Mouse (Mus musculus) activated CD4-positive, CD25-positive, alpha-beta regulatory T cell, adult 4 months (primary cell): ENCODE results near the gene Lamp5. TPM values are rescaled to one million over a fixed set of nuclear protein-coding genes. Genes with fewer than 3 reads are reported as not detected.

Experiments used
- ATAC-seq: one replicate; pipeline ENCODE4 v1.8.0; 2017
- polyA plus RNA-seq, 2 experiments: library from polyadenylated mRNA; unstranded; fragments of 100-300 nt; shearing (Covaris generic); gene quantifications; one replicate each; pipeline ENCODE4 v1.2.1; 2017

Lamp5 gene
- polyA plus RNA-seq = not detected

DNA sequence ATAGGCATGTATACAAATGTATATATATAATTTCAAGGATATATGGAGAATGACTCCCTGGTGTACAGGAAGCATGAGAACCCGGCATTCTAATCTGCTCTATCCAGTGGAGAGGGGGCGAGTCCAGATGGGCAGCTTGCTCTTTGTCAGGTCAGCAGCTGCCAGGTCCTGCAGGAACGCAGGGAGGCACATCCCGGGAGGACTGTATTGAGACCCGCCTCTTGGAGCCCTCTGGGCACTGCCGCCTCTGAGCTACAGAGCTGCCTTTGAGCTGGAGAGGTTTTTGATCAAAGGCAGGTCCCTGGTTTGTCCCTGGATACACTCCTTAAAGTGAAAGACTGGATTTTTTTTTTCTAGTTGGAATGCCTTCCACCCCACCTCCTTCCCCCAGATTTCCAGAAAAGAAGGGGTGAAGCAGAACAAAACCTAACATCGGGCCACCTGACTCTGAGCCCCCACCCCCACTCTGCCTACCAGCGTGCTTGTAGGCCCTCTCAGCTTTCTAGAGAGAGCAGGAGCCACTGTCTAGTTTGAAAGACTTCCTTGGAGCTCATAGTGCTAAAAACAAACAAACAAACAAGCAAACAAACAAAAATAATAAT, at the start of gene Lamp5:
TSS of gene Lamp5 (plus strand) at position 552 of the 602 bp plus-strand sequence.
- ATAC-seq = no peak

DNA sequence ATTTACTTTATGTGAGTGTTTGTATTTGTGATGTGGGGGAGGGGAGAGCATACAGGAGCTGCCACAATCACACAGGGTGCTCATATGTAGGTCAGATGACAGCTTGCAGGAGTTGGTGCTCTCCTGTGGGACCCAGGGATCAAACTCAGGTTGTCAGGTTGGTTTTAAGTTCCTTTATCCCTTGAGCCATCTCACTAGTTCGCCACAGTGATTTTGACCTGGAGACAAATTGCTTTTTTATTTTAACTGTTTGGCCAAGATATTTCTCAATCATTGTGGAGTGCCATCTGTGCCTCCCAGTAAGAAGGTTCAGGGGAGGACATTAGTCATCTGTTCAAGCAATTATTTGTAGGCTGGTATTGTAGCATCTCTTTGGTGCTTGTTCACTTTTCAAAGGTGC, 48.2 kb upstream of the Lamp5 start:
- ATAC-seq = no peak

DNA sequence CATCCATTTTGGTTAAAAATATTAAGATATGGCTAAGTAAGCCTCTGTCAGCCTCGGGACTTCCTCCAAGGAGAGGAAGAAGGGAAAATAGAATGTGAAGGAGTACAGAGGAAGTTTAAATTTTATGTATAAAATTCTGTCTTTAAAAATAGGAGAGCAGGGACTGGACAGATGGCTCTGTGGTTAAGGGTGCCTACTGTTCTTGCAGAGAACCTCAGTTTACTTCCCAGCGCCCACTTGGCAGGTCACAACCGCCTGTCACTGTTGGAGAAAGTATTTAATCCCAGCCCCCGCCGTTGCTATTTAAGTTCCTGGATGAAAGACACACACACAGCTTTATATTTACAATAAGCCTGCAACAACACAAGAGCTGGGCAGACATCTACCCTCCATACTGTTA, 45.8 kb upstream of the Lamp5 start:
- ATAC-seq = no peak

DNA sequence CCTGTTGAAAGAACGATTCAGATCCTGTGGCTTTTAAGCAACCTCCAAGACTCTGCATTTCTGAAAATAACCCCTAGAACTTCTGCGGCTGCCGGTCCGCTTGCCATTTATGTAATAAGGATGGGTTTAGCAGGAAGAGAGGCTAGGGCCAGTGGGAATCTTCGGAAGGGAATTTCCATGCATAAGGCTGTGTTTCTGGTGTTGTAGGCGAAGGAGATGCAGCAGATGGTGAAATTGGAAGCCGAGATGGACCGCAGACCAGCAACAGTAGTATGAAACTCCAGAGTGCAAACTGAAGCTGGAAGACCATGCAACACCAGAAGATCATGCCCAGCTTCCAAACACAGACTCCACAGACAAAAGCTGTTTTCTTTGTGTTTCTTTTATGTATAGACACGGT, 39.3 kb upstream of the Lamp5 start:
- no peak for ATAC-seq

DNA sequence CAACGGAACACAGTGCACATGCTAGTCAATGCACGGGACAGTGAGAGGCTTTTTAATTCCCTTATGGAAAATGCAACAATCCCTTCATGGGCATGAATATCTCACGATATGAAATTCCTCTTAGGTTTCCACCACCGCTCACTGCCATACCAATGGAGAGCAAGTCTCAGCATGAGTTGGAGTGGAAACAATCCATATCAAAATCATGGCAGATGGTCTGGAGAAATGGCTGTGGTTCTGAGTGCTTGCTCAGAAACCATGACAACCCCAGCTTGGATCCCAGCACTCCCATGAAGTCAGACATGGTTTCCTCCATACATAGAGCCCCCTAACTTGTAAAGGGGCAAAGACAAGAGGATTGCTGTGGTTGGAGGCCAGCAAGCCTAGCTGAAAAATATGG, 3.6 kb upstream of the Lamp5 start:
- no peak for ATAC-seq

DNA sequence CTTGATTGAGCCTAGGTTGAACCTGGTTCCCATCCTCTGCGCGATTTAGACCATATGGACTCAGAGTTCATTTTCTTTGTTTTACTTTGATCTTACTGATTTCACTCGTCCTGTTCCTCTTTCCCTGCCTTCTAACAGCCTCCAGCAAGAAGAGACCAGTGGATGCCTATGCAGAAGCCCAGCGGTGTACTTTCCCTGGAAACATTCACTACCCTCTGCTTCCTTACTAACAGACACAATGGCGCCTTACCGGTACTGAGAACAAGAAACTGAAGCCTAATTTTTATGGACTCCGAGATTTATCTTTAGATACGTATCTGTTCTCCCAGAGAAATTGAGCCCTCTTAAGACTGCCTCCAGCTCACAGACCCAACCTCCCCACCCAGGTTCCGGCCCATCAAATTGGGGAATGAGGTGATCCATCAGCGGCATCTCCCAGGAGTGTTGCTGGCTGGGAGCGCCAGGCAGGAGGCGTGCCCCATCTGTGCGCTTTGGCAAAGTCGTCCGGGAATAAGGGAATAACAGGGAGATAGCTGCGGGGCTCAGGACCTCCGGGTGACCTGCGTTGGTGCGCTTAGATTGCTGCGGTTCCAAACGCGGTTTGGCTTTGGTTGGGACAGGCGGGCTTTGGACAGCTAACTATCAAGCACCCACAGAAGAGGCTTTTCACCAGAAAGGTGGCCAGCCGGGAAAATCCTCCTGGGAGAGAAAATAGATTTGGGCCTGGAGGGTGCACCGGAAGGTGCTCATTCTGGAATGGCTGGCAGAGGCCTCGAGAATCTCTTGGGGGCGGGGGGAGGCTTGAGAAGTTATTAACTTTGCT, 1.0 kb upstream of the Lamp5 start:
- no peak for ATAC-seq

DNA sequence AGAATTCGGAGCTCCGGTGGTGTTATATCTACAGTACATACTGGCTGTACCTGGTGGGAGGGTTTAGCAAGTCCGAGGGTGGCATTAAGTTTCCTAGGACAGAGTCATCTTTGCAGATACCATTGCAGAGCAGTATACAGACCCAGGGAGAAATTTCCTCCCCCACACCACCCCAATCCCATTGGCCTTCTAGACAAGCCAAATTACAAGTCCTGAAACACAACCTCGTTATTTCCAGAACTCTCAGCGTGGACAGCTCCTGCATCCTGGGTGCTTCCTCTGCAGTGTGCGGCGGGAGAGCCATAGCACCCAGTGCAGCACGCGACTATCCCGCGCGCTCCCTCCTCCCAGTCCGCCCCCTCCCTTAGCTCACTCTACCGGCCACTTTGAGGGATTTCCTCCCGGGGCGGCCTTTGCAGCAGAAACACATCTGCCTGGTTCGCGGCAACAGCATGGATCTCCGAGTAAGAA, 5.9 kb downstream of the Lamp5 start:
- no peak for ATAC-seq

DNA sequence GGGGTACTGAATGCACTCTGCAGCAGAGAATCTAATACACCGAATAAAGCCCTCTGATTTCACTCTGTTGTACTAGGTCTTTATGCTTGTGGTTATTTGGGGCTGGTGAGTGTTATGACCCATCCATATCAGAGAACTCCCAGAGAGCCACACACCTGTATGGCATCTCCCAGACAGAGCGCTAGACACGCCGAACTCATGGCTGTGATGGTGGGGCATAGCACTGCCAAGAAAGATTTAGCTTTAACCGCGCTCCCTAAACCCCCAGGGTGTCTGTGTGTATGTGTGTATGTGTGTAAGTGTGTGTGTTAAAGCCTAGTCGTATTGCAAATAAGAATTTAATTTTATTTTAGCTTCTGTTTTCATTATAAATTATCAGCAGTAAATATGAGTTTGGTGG, 6.4 kb downstream of the Lamp5 start:
- ATAC-seq = no peak

DNA sequence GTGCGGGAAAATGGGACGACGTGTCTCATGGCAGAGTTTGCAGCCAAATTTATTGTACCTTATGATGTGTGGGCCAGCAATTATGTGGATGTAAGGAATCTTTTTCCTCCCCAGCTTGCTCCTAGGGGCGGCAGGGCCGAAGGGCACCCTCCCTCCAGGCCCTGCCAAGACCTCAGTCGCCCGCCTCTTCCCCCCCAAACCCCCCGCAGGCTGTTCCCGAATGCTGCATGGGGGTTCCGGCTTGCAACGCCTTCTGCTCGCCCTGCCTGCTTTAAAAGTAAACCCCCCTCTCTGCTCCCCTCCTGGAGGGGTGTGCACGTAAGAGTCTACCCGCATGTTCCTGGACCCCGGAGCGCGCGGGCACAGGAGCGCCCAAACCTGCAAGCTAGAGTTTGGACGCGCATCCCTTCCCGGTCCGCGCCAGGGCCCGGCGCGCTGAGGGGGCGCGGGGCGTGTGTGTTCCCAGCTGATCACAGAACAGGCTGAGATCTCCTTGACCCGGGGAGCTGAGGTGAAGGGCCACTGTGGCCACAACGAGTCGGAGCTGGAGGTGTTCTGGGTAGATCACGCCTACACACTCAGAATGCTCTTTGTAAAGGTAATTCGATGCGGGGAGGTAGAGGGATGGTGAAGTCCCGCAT, 7.1 kb downstream of the Lamp5 start:
- ATAC-seq = no peak

DNA sequence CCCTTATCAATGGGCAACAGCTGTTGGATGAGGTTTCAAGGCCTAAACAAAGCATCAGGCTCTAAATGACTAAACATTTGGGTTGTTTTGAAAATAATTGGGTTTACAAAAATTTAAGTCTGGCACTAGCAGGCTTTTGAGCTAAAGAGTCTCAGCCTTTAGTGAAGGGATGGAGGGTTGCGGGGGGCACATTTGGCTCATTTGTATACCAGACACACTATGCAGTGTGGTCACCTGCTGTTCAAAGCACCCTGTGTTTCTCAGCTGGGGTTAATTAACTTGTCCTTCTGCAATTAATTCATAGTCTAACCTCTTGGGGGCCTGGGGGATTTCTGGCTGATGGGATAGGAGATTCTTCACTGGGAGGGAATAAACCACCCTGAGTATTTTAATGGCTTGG, 12.3 kb downstream of the Lamp5 start:
- ATAC-seq = no peak

DNA sequence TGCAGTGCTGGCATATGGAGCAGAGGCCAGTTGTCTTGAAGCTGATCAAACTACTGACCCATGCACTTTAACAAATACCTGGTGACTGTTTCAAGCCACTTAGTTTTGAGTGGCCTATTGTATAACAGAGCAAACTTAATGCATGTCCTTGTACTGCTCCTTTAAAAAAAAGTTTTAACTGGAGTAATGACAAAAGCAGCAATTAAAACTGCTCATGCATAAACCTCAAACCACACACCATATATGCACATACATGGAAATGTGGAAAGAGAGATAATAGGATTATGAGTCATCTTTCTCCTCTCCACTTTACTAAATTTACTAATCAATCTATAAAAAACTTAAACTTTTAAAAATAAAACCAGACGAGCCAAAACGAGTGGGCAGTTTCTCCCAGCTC, 43.9 kb downstream of the Lamp5 start:
- ATAC-seq = no peak

DNA sequence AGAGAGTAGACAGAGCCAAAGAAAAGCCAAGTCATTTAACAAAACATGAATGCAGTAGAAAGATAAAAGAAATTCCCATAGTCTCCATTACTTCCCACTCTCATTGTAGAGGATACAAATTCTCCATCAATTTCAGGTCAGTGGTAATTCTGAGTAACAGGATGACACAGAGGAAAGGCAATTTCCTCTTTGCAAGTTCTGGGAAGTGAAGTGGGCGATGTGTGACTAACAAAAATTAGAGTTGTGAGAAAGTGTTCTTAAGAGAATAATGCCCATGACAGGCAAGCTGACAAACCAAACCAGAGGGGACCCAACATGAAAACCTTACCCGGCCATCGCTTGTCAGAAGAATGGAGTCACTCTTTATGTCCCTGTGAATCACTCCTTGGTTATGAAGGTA, 45.1 kb downstream of the Lamp5 start:
- no peak for ATAC-seq

DNA sequence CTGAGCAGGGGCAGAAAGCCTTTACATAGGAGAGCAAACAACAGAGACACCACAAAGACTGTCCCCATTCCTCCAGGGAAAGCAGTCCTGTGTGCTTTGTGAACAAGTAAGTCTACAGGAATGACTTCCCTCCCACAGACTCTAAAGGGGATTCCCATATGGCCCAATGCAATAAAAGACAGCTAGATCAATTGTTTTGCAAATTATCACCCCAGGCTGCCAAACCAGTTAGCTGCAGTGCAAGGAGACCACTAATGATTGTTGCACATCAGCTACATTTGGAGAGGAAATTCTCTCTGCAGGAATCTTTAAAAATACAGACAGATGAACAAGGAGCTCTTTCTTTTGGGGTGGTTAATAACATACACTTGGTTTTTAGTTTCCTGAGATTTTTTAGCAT, 55.6 kb downstream of the Lamp5 start:
- ATAC-seq = no peak

DNA sequence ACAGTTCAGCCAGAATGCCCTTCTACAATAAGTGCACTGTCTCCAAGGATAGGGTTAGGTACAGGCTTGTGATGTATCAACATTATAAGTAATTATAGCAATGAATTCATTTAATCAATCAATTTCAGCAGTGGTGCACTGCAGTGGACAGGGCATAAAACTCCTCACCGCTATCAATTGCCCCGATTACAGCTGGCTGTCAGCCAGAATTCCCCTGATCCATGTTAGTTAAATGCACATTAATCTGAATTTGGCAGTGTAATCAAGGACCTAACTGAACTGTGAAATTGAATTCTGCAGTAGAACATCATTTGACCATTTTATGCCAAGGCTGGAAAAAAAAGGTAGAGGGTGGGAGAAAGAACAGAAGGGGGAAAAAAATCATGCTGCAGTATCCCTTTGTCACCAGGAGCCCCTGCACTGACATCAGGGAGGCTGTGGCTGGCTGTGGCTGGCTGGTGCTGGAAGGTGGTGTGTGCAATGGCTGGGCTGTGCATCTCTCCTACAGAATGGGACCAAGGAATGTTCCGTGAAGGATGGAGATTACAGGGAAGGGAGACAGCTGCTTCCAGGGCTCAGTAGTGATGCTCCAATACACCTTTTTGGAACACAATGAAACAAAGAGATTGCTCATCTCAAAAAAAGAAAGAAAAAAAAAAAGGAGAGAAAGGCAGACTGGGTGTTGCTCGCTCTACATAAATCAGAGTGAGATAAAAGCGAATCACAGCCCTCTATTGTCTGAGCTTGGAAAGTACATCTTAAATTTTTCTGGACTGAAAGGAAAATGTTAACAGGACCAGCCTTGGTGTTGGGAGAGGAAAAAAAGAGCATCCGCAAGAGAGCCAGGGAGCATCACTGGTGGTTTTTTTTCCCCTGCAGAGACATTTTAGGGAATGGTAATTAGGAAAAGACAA, 56.3 kb downstream of the Lamp5 start:
- ATAC-seq = no peak

DNA sequence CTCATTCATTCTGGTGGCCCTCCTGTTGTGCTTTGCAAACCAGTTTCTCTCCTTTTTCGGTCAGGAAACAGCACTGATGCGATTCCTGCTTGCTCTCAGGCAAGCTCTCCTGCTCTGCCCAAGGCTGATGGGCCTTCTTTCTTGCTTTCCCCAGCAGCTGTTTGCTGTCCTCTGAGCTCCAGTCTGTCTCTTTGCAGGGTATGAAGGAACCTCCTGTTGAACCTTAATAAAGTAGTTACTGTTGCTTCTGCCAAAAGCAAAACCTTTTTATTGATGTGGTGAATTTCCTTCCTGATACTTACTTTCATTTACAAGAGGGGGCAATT, 57.0 kb downstream of the Lamp5 start:
- no peak for ATAC-seq

DNA sequence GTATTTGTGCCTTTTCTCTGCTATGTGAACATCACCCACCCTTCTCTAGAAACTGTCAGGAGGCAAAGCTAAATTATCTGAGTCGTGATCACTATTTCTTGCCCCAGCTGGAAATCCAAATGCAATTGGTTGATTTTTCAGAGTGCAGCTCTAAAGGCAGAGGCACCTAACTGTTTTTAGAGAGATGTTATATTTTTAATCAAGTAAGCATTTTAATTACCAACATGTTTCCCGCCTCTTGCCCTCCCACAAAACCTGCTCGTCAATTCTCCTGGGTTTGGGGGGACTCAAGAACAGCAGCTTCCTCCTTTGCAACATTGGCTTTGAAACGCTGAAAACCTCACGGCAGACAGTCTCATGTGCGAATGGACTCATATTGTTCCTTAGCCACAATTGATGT, 61.3 kb downstream of the Lamp5 start:
- ATAC-seq = no peak

DNA sequence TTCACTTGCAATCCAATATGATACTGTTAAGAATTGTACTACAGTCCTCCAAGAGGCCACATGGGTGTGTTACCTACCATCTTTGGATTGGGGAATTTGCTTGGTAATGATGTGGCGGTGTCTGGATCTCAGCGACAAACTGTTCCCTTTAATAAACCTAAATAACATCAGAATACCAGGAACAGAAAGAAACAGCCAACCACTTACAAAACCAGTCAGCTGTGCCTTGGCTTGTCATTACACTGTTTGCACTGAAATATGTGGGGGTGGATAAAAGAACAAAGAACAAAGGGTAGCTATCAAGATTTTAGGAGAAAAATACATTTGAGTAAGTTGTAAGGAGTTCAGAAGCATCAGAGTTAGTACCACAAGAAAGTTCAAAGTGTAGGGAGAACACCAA, 66.0 kb downstream of the Lamp5 start:
- ATAC-seq = no peak
